Mouse (Mus musculus): ENCODE measurements around the gene A630023A22Rik. TPM values are rescaled to one million over a fixed set of nuclear protein-coding genes. Genes with fewer than 3 reads are reported as not detected.

The A630023A22Rik gene
- polyA plus RNA-seq, 1 experiment from 2014 or later, result 1.3 TPM

DNA sequence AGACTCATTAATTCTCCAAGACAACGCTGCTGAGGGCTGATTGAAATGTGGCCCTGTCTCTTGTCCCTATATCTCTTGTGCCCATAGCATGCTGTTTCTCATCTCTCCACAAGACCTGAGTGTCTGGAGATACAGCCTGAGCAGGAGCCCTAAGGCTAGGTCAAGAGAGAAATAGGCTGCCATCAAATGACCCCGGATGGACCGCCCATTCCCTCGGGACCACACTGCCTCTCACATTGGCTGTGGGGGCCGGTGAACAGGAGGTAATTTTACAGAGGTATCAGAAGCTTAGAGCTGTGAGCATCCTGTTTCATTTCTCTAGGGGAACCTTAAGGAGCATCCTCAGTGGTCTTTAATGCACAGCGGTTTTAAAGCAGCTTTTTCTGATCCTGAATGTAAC, 28.7 kb upstream of the A630023A22Rik start:
- 75% methylated on average over 6 of the region's 6 CpGs for WGBS
- H3K36me3 ChIP-seq (ENCODE audit: control insufficient read depth, insufficient read depth), result no peaks in the 10 kb centered on the region
- ATAC-seq, result no peak
- H3K4me2 ChIP-seq (replicated peaks; ENCODE audit: low read depth), result no peak overlapping the region
- H3K4me1 ChIP-seq (replicated peaks; ENCODE audit: control insufficient read depth, insufficient read depth, low read length), result no peaks in the 10 kb centered on the region
- no peak overlapping the region for H3K4me3 ChIP-seq (ENCODE audit: low read depth, low read length)
- 0 out of 2 replicates have a peak, but pooled peaks cover 4% of the 10 kb centered on the region for H3K27me3 ChIP-seq (replicated peaks; ENCODE audit: control insufficient read depth, insufficient read depth, low read length)
- TF ChIP-seq CTCF (IDR thresholded peaks at IDR 0.05; ENCODE audit: low read depth), result no peak
- no peak overlapping the region for H3K27ac ChIP-seq (ENCODE audit: low read depth, low read length)
- no peaks in the 10 kb centered on the region for H3K9me3 ChIP-seq (ENCODE audit: control insufficient read depth)
- no peak overlapping the region for H3K9ac ChIP-seq (ENCODE audit: low read depth, low read length)

DNA sequence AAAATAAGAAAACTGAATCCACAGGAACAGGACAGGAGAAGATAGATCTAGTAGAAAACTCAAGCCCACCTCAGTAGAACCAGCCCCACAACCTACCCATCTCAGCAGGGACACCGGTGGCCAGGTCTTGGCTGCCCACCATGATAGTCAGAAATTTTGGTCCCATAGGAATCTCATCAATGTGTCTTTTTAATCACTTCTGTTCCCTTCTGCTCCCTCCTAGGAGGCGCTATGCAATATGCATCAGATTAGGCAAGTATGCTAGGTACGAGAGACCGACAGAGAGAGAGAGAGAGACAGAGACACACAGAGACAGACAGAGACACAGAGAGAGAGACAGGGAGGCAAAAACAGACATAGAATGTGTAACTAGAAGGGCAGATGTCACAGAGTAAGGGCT, 19.1 kb upstream of the A630023A22Rik start:
- no peak overlapping the region for H3K4me2 ChIP-seq (replicated peaks; ENCODE audit: low read depth)
- no peaks in the 10 kb centered on the region for H3K4me1 ChIP-seq (replicated peaks; ENCODE audit: control insufficient read depth, insufficient read depth, low read length)
- no peaks in the 10 kb centered on the region for H3K36me3 ChIP-seq (ENCODE audit: control insufficient read depth, insufficient read depth)
- ATAC-seq, result no peak
- no peaks in the 10 kb centered on the region for H3K9me3 ChIP-seq (ENCODE audit: control insufficient read depth)
- no peaks in the 10 kb centered on the region for H3K27me3 ChIP-seq (replicated peaks; ENCODE audit: control insufficient read depth, insufficient read depth, low read length)
- H3K9ac ChIP-seq (ENCODE audit: low read depth, low read length), result no peak overlapping the region
- H3K4me3 ChIP-seq (ENCODE audit: low read depth, low read length), result no peak overlapping the region
- WGBS, result 96% methylated on average over 4 of the region's 4 CpGs
- no peak for TF ChIP-seq CTCF (IDR thresholded peaks at IDR 0.05; ENCODE audit: low read depth)
- H3K27ac ChIP-seq (ENCODE audit: low read depth, low read length), result no peak overlapping the region

DNA sequence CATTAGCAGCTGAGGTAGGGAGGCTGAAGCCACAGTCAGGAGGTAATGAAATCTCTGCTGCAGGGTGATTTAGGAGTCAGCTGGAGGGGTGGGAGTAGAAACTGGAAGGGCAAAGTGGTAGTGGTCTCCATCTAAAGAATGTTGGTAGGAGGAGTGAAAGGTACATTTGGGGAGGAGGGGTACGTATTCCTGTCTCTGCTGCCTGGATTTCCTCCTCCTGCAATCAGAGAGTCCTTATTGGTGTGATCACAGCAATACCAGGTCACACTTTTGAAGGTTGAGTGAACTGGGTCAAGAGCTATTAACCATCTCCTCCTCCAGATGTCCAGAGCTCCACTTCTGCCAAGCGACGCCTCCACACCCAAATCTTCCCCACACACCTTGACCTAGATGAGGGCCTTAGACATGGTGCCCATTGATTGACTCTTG, 18.4 kb upstream of the A630023A22Rik start:
- WGBS, result 93% methylated on average over 3 of the region's 3 CpGs
- H3K9ac ChIP-seq (ENCODE audit: low read depth, low read length), result no peak overlapping the region
- no peak overlapping the region for H3K4me3 ChIP-seq (ENCODE audit: low read depth, low read length)
- no peak for ATAC-seq
- no peak overlapping the region for H3K4me2 ChIP-seq (replicated peaks; ENCODE audit: low read depth)
- H3K36me3 ChIP-seq (ENCODE audit: control insufficient read depth, insufficient read depth), result no peaks in the 10 kb centered on the region
- no peaks in the 10 kb centered on the region for H3K4me1 ChIP-seq (replicated peaks; ENCODE audit: control insufficient read depth, insufficient read depth, low read length)
- H3K27me3 ChIP-seq (replicated peaks; ENCODE audit: control insufficient read depth, insufficient read depth, low read length), result no peaks in the 10 kb centered on the region
- TF ChIP-seq CTCF (IDR thresholded peaks at IDR 0.05; ENCODE audit: low read depth), result no peak
- no peak overlapping the region for H3K27ac ChIP-seq (ENCODE audit: low read depth, low read length)
- H3K9me3 ChIP-seq (ENCODE audit: control insufficient read depth), result no peaks in the 10 kb centered on the region

- ATAC-seq, result no peak
- H3K4me2 ChIP-seq (replicated peaks; ENCODE audit: low read depth), result no peak overlapping the region
- WGBS, result 74% methylated on average over 12 of the region's 12 CpGs
Observed at GRCm38 (mm10) chr14:34120016-34120910, 17.7 kb upstream of the A630023A22Rik start.

GRCm38 (mm10) chr14:34119046-34119723, 16.6 kb upstream of the A630023A22Rik start:
- Histone ChIP-seq H3K4me1 (replicated peaks; ENCODE audit: control insufficient read depth, insufficient read depth, low read length) (no peaks in the 10 kb centered on the region), H3K4me2 (replicated peaks; ENCODE audit: low read depth) (no peak overlapping the region), H3K9ac (ENCODE audit: low read depth, low read length) (no peak overlapping the region), H3K4me3 (ENCODE audit: low read depth, low read length) (no peak overlapping the region), H3K9me3 (ENCODE audit: control insufficient read depth) (no peaks in the 10 kb centered on the region), H3K36me3 (ENCODE audit: control insufficient read depth, insufficient read depth) (no peaks in the 10 kb centered on the region), H3K27ac (ENCODE audit: low read depth, low read length) (no peak overlapping the region), H3K27me3 (replicated peaks; ENCODE audit: control insufficient read depth, insufficient read depth, low read length) (no peaks in the 10 kb centered on the region)
- TF ChIP-seq CTCF (IDR thresholded peaks at IDR 0.05; ENCODE audit: low read depth), result no peak
- ATAC-seq, result no peak
- 66% methylated on average over 7 of the region's 7 CpGs for WGBS

More at GRCm38 (mm10) chr14:34120016-34120910, 17.7 kb upstream of the A630023A22Rik start:
- H3K27ac ChIP-seq (ENCODE audit: low read depth, low read length), result no peak overlapping the region
- H3K4me1 ChIP-seq (replicated peaks; ENCODE audit: control insufficient read depth, insufficient read depth, low read length), result no peaks in the 10 kb centered on the region
- no peaks in the 10 kb centered on the region for H3K36me3 ChIP-seq (ENCODE audit: control insufficient read depth, insufficient read depth)
- TF ChIP-seq CTCF (IDR thresholded peaks at IDR 0.05; ENCODE audit: low read depth), result no peak
- no peak overlapping the region for H3K4me3 ChIP-seq (ENCODE audit: low read depth, low read length)
- no peak overlapping the region for H3K9ac ChIP-seq (ENCODE audit: low read depth, low read length)
- no peaks in the 10 kb centered on the region for H3K9me3 ChIP-seq (ENCODE audit: control insufficient read depth)
- H3K27me3 ChIP-seq (replicated peaks; ENCODE audit: control insufficient read depth, insufficient read depth, low read length), result no peaks in the 10 kb centered on the region

GRCm38 (mm10) chr14:34114311-34114710, 11.8 kb upstream of the A630023A22Rik start:
- H3K27me3 ChIP-seq (replicated peaks; ENCODE audit: control insufficient read depth, insufficient read depth, low read length), result no peaks in the 10 kb centered on the region
- no peaks in the 10 kb centered on the region for H3K9me3 ChIP-seq (ENCODE audit: control insufficient read depth)
- H3K4me2 ChIP-seq (replicated peaks; ENCODE audit: low read depth), result no peak overlapping the region
- no peak overlapping the region for H3K4me3 ChIP-seq (ENCODE audit: low read depth, low read length)
- TF ChIP-seq CTCF (IDR thresholded peaks at IDR 0.05; ENCODE audit: low read depth), result no peak
- H3K36me3 ChIP-seq (ENCODE audit: control insufficient read depth, insufficient read depth), result no peaks in the 10 kb centered on the region
- no peak overlapping the region for H3K9ac ChIP-seq (ENCODE audit: low read depth, low read length)
- 86% methylated on average over 4 of the region's 4 CpGs for WGBS
- H3K4me1 ChIP-seq (replicated peaks; ENCODE audit: control insufficient read depth, insufficient read depth, low read length), result no peaks in the 10 kb centered on the region
- H3K27ac ChIP-seq (ENCODE audit: low read depth, low read length), result no peak overlapping the region
- ATAC-seq, result no peak

Data from intestine, postnatal 0 days (tissue).